Mouse (Mus musculus) cerebellum, adult 2 months (tissue): ENCODE results near the gene Samd14.

Experiments used
- CTCF ChIP-seq: fragments of 200-500 bp; IDR thresholded peaks from 2 replicates; pipeline ENCODE4 v1.5.1; 2011; ENCODE audit warnings: low read depth, mild to moderate bottlenecking, control low read depth, low read length, moderate library complexity, borderline replicate concordance; ENCODE audit not compliant: insufficient read depth
- POLR2A ChIP-seq: fragments of 200-500 bp; IDR thresholded peaks from 2 replicates; pipeline ENCODE4 v1.6.1; 2011; ENCODE audit warnings: low read length, control low read depth, borderline replicate concordance; ENCODE audit not compliant: insufficient read depth

GRCm38 (mm10) chr11:95039766-95040165 lies 30.1 kb downstream of the Samd14 start:
- TF ChIP-seq POLR2A (peak; percentile 35; the same call in 1 of the 2 replicates), CTCF (no peak)
